1 mouse cellular context compared by ENCODE assay signal in the genomic region with DNA sequence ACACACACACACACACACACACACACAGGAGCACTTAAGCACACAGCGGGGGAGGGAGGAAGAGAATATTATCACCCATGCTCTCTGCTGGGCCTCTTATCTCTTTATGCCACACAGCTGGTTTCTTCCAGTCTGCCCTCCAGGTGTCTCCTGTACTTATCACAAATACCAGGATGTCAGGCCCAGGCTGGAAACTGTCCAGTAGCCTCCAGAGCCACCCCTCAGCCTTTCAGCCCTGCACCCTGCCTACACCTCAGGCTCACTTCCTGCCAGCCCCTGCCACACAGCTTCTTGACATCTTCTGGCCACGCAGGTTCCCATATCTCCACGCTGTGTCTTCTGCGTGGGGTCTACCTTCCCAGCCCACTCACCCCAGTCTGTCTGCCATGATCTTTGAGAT.
TF ChIP-seq lines count a peak whose summit lies in the region.

No protein-coding gene starts in this region.

TF ChIP-seq in MEL, 35 proteins besides CTCF, POLR2A, EP300 and RAD21 (continued from another document):
- TF ChIP-seq GABPA (IDR thresholded peaks at IDR 0.05; ENCODE audit: low read depth, low read length) (no peak; the same call in 1 of the 2 replicates), POLR2AphosphoS5 (IDR thresholded peaks at IDR 0.05; ENCODE audit: borderline replicate concordance, low read depth, low read length) (no peak)
